Mouse (Mus musculus) G1E (cell line): ENCODE results near the gene Tent5a. TPM values are rescaled to one million over a fixed set of nuclear protein-coding genes. Genes with fewer than 3 reads are reported as not detected.

Source experiments
- ATAC-seq: 2 replicates; pipeline ENCODE4 v1.8.0; 2016; ENCODE audit warnings: mild to moderate bottlenecking; ENCODE audit not compliant: insufficient number of reproducible peaks, poor library complexity, low FRiP score, severe bottlenecking; ENCODE audit errors: extremely low read depth
- DNase-seq: peaks from one replicate; pipeline ENCODE4 v3.0.0; 2012; ENCODE audit warnings: low spot score
- H3K27me3 ChIP-seq: 2 replicates; pipeline ENCODE4 v1.6.1; 2012; ENCODE audit warnings: mild to moderate bottlenecking, low read length, inconsistent platforms; ENCODE audit not compliant: insufficient read depth
- H3K36me3 ChIP-seq: replicated peaks from 2 replicates; pipeline ENCODE3; 2012; ENCODE audit warnings: mild to moderate bottlenecking, inconsistent platforms
- H3K4me1 ChIP-seq: 2 replicates; pipeline ENCODE4 v1.6.1; 2012; ENCODE audit warnings: low read depth, low read length, inconsistent platforms, mixed read lengths; ENCODE audit not compliant: insufficient read depth
- H3K4me3 ChIP-seq: 2 replicates; pipeline ENCODE4 v1.5.1; 2012; ENCODE audit warnings: low read depth, mild to moderate bottlenecking, inconsistent platforms, low read length, moderate library complexity, mixed read lengths
- H3K9me3 ChIP-seq: replicated peaks from 2 replicates; pipeline ENCODE4 v1.6.1; 2012; ENCODE audit warnings: inconsistent platforms
- CTCF ChIP-seq: IDR thresholded peaks from 2 replicates; pipeline ENCODE4 v1.5.1; 2012; ENCODE audit warnings: low read depth, low read length, inconsistent platforms, mixed read lengths
- GATA1 ChIP-seq: IDR thresholded peaks from 2 replicates; pipeline ENCODE4 v1.6.1; 2012; ENCODE audit warnings: borderline replicate concordance, low read length, inconsistent platforms, mixed read lengths
- GATA2 ChIP-seq: IDR thresholded peaks from 2 replicates; pipeline ENCODE4 v1.6.1; 2012; ENCODE audit warnings: low read depth, low read length, inconsistent platforms, borderline replicate concordance
- POLR2AphosphoS5 ChIP-seq: IDR thresholded peaks from 2 replicates; pipeline ENCODE4 v1.6.1; 2012; ENCODE audit warnings: low read depth, low read length, inconsistent platforms; ENCODE audit not compliant: insufficient replicate concordance
- TAL1 ChIP-seq: conservative IDR thresholded peaks from 2 replicates; pipeline ENCODE4 v1.6.1; 2012; ENCODE audit warnings: low read depth, low read length, inconsistent platforms, mixed read lengths
- polyA plus RNA-seq: library from polyadenylated mRNA; stranded (reverse); fragments of >175 nt; gene quantifications from 2 replicates; pipeline ENCODE4 v1.2.3, GENCODE M21; 2012
- total RNA-seq, 2 experiments: library from RNA; stranded (forward) in 1 of 2; stranded (reverse) in 1 of 2; fragments of 200-1000 nt in 1 of 2; fragments of >200 nt in 1 of 2; fragmentation: Nextera tagmentation in 1 of 2; gene quantifications; 2 replicates each; pipeline ENCODE4 v1.2.3; 2014 to 2017

The Tent5a gene
- total and polyA plus RNA-seq, 3 experiments = 0.80 to 13.9 (median 7.7) TPM

- Histone ChIP-seq H3K36me3 (peaks cover 2% of the 10 kb centered on the region), H3K27me3 (no peaks in the 10 kb centered on the region), H3K4me3 (no peak overlapping the region), H3K9me3 (no peaks in the 10 kb centered on the region), H3K4me1 (no peaks in the 10 kb centered on the region)
- TF ChIP-seq GATA1 (no peak), TAL1 (no peak), POLR2AphosphoS5 (no peak), GATA2 (no peak), CTCF (no peak)
- ATAC-seq = no peak
- no peak for DNase-seq
Observed at GRCm38 (mm10) chr9:85316122-85316521, 11.0 kb downstream of the Tent5a start.

DNA sequence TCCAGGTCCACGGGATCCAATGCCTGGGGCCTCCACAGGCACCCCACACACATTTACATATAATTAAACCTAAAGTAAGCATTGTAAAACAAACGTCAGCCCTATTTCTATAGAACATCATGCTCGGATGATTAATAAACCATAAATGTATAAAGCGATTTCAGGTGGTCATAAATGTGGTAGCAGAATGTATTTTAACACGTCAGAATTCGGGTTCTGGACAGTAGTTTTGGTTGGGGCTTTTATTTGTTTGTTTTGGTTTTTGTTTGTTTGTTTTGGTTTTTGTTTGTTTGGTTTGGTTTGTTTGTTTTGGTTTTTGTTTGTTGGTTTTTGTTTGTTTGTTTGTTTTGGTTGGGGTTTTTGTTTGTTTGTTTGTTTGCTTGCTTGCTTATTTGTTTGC is 14.7 kb downstream of the Tent5a start, which contains the start of gene Gm11114:
Gene Gm11114, plus strand, starts transcription at position 301 of the 400 bp plus-strand sequence.
- H3K9me3 ChIP-seq = no peaks in the 10 kb centered on the region
- H3K4me1 ChIP-seq = no peaks in the 10 kb centered on the region
- ATAC-seq (no peak), DNase-seq (no peak)
- TF ChIP-seq CTCF (no peak), GATA1 (no peak), POLR2AphosphoS5 (no peak), TAL1 (no peak), GATA2 (no peak)
- no peaks in the 10 kb centered on the region for H3K27me3 ChIP-seq
- H3K36me3 ChIP-seq = no peaks in the 10 kb centered on the region
- H3K4me3 ChIP-seq = no peak within 1 kb of the TSS

- ATAC-seq = no peak
- no peaks in the 10 kb centered on the region for H3K4me1 ChIP-seq
Observed at GRCm38 (mm10) chr9:85303378-85303777, 23.8 kb downstream of the Tent5a start.

GRCm38 (mm10) chr9:85302849-85303248 is 24.3 kb downstream of the Tent5a start:
- no peaks in the 10 kb centered on the region for H3K27me3 ChIP-seq
- no peak for ATAC-seq
- no peak for DNase-seq
- no peak for TF ChIP-seq CTCF
- TF ChIP-seq TAL1 = no peak
- no peak for TF ChIP-seq GATA1
- no peak for TF ChIP-seq GATA2
- TF ChIP-seq POLR2AphosphoS5 = no peak
- H3K4me3 ChIP-seq = no peak overlapping the region
- H3K4me1 ChIP-seq = no peaks in the 10 kb centered on the region
- H3K36me3 ChIP-seq = no peaks in the 10 kb centered on the region
- no peaks in the 10 kb centered on the region for H3K9me3 ChIP-seq

More at GRCm38 (mm10) chr9:85303378-85303777, 23.8 kb downstream of the Tent5a start:
- Histone ChIP-seq H3K9me3 (no peaks in the 10 kb centered on the region), H3K4me3 (no peak overlapping the region), H3K36me3 (no peaks in the 10 kb centered on the region), H3K27me3 (no peaks in the 10 kb centered on the region)
- no peak for DNase-seq
- TF ChIP-seq POLR2AphosphoS5 (no peak), CTCF (no peak), TAL1 (no peak), GATA2 (no peak), GATA1 (no peak)

GRCm38 (mm10) chr9:85274114-85274513 is 53.0 kb downstream of the Tent5a start:
- DNase-seq (no peak), ATAC-seq (no peak)
- H3K27me3 ChIP-seq = no peaks in the 10 kb centered on the region
- H3K36me3 ChIP-seq = no peaks in the 10 kb centered on the region
- no peak overlapping the region for H3K4me3 ChIP-seq
- no peaks in the 10 kb centered on the region for H3K9me3 ChIP-seq
- H3K4me1 ChIP-seq = no peaks in the 10 kb centered on the region
- TF ChIP-seq POLR2AphosphoS5 = no peak
- no peak for TF ChIP-seq TAL1
- TF ChIP-seq GATA1 = no peak
- no peak for TF ChIP-seq GATA2
- no peak for TF ChIP-seq CTCF

Other genes with a start within 250 kb of the Tent5a start
- gene Gm11114, start 14.6 kb downstream of the Tent5a start, total RNA-seq (2014; fragmentation: Nextera tagmentation) = not detected in 2 replicates
- gene Gm11114, start 14.6 kb downstream of the Tent5a start, total RNA-seq (2017) = not detected in 2 replicates
- gene Gm11114, start 14.6 kb downstream of the Tent5a start, polyA plus RNA-seq = not detected in 2 replicates